Comparison of ENCODE assay signal across 8 mouse cellular contexts in the genomic region with DNA sequence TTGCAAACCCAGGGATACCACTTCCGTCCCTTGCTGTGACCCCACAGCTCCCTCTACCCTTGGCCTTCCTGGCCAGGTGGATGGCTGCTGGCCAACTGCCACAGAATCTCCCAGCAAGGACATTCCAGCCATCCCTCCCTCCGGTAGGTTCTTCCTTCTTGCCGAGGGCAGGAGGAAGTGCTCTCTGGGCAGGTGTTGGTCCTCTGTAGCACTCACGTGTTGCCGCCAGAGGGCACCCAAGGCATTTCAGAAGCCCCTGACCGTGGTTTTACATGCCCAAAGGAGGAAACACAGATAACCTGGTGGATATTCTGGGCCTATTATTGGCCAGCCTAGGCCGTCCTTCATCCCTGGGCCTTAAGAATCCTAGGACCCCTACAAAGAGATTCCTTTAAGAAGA. TPM values are rescaled to one million over a fixed set of nuclear protein-coding genes. Genes with fewer than 3 reads are reported as not detected.
DNase-seq lines count a peak whose midpoint lies in the region; ATAC-seq lines count a peak whose summit lies in the region.

No protein-coding gene starts in this region.

- no peaks in the 10 kb centered on the region for H3K36me3 ChIP-seq in midbrain, embryonic 14.5 days (ENCODE audit: control insufficient read depth, insufficient read depth, low read length)

- peak; percentile 93 for DNase-seq in CD4-positive, CD25-positive, alpha-beta regulatory T cell, adult 2 months (ENCODE audit: low read depth, low spot score)
- peak; percentile 88 for DNase-seq in cerebellum, adult 9-11 months
- peak; percentile 54 to 64 for DNase-seq in gastrocnemius, adult 8-10 months (ENCODE audit: low spot score in 2 of 2)
- DNase-seq in kidney, adult 11 months = peak; percentile 76
- peak; percentile 77 to 78 for DNase-seq in left cerebral cortex, postnatal 36 days (ENCODE audit: low spot score in 2 of 2)
- DNase-seq in midbrain, embryonic 14.5 days = peak; percentile 91
- DNase-seq in spleen, adult 18-20 months = peak; percentile 72 to 83

- H3K9ac ChIP-seq in midbrain, embryonic 14.5 days (replicated peaks; ENCODE audit: low read length) = no peak overlapping the region

- H3K4me1 ChIP-seq in midbrain, embryonic 14.5 days (ENCODE audit: control insufficient read depth, insufficient read depth, low read length) = 0 out of 2 replicates have a peak, but pooled peaks cover 5% of the 10 kb centered on the region

- H3K4me2 ChIP-seq in midbrain, embryonic 14.5 days (ENCODE audit: low read length) = peak overlapping the region; percentile 23; the same call in 1 of the 2 replicates

- H3K27ac ChIP-seq in midbrain, embryonic 14.5 days (replicated peaks; ENCODE audit: low read depth, low read length) = no peak overlapping the region

- no peak overlapping the region for H3K4me3 ChIP-seq in midbrain, embryonic 14.5 days (replicated peaks; ENCODE audit: low read depth, low read length)

- intact Hi-C loops in left cerebral cortex, postnatal 36 days (cut with DNase I) = loop anchor here (1.0 to 10.0 kb wide), 2 partner anchors 44 to 162 kb away; no protein-coding TSS in a partner anchor

- WGBS in midbrain, embryonic 14.5 days = 3% methylated on average over 7 of the region's 7 CpGs

- no peaks in the 10 kb centered on the region; the same call in 1 of the 2 replicates for H3K27me3 ChIP-seq in midbrain, embryonic 14.5 days (ENCODE audit: control insufficient read depth, insufficient read depth, low read length)

- no peaks in the 10 kb centered on the region for H3K9me3 ChIP-seq in midbrain, embryonic 14.5 days (ENCODE audit: control insufficient read depth, low read length)

- no peak for ATAC-seq in CD4-positive, CD25-positive, alpha-beta regulatory T cell, adult 4 months
- ATAC-seq in midbrain, embryonic 14.5 days (ENCODE audit: low FRiP score, low TSS enrichment) = no peak

RNA-seq across cellular contexts. Expression of a gene that starts 0.4 kb away (rescaled TPM):
- 10 to 100 TPM; 19.5 to 22.9 TPM for polyA plus RNA-seq in CD4-positive, CD25-positive, alpha-beta regulatory T cell, adult 4 months (2017; shearing (Covaris generic))
- total RNA-seq in gastrocnemius, adult 8-10 months (2022) = 10 to 100 TPM in 2 of 4 experiments, 1 to 10 TPM in 2; 8.6 to 12.5 (median 10.4) TPM
- 10 to 100 TPM; 13.1 to 14.5 TPM for total RNA-seq in left cerebral cortex, postnatal 36 days (2021)
- 12.3 and 17.2 TPM in 2 replicates for polyA plus RNA-seq in midbrain, embryonic 14.5 days (2014; fragmentation: Nextera tagmentation; extraction: Ambion mirVana)

RNA-seq across cellular contexts. Expression of a gene that starts 30.8 kb away (rescaled TPM):
- polyA plus RNA-seq in CD4-positive, CD25-positive, alpha-beta regulatory T cell, adult 4 months (2017; shearing (Covaris generic)) = 1 to 10 TPM; 1.7 to 3.0 TPM
- under 1 TPM in 2 of 4 experiments, not detected in 2; 0.07 to 0.13 TPM for total RNA-seq in gastrocnemius, adult 8-10 months (2022)
- total RNA-seq in left cerebral cortex, postnatal 36 days (2021) = 1 to 10 TPM; 2.2 to 2.5 TPM
- polyA plus RNA-seq in midbrain, embryonic 14.5 days (2014; fragmentation: Nextera tagmentation; extraction: Ambion mirVana) = 0.15 TPM in 1 of 2 replicates, not detected in the other

RNA-seq across cellular contexts. Expression of a gene that starts 38.6 kb away (rescaled TPM):
- 10 to 100 TPM; 28.5 to 48.5 TPM for polyA plus RNA-seq in CD4-positive, CD25-positive, alpha-beta regulatory T cell, adult 4 months (2017; shearing (Covaris generic))
- total RNA-seq in gastrocnemius, adult 8-10 months (2022) = 1 to 10 TPM; 7.4 to 9.3 (median 8.0) TPM
- 10 to 100 TPM; 36.1 to 43.1 TPM for total RNA-seq in left cerebral cortex, postnatal 36 days (2021)
- 18.9 and 20.9 TPM in 2 replicates for polyA plus RNA-seq in midbrain, embryonic 14.5 days (2014; fragmentation: Nextera tagmentation; extraction: Ambion mirVana)

RNA-seq across cellular contexts. Expression of a gene that starts 47.4 kb away (rescaled TPM):
- 10 to 100 TPM in 1 of 2 experiments, 1 to 10 TPM in 1; 7.3 to 14.8 TPM for polyA plus RNA-seq in CD4-positive, CD25-positive, alpha-beta regulatory T cell, adult 4 months (2017; shearing (Covaris generic))
- total RNA-seq in gastrocnemius, adult 8-10 months (2022) = 10 to 100 TPM; 13.0 to 14.4 (median 13.6) TPM
- 1 to 10 TPM; 3.7 to 3.9 TPM for total RNA-seq in left cerebral cortex, postnatal 36 days (2021)
- 11.3 and 15.6 TPM in 2 replicates for polyA plus RNA-seq in midbrain, embryonic 14.5 days (2014; fragmentation: Nextera tagmentation; extraction: Ambion mirVana)

RNA-seq across cellular contexts. Expression of a gene that starts 54.5 kb away (rescaled TPM):
- 1 to 10 TPM in 1 of 2 experiments, under 1 TPM in 1; 0.48 to 1.5 TPM for polyA plus RNA-seq in CD4-positive, CD25-positive, alpha-beta regulatory T cell, adult 4 months (2017; shearing (Covaris generic))
- total RNA-seq in gastrocnemius, adult 8-10 months (2022) = not detected
- not detected for total RNA-seq in left cerebral cortex, postnatal 36 days (2021)
- polyA plus RNA-seq in midbrain, embryonic 14.5 days (2014; fragmentation: Nextera tagmentation; extraction: Ambion mirVana) = 0.16 and 0.24 TPM in 2 replicates
